Mouse (Mus musculus) bone marrow macrophage, adult 2 months (primary cell): ENCODE results near the gene Slc6a17.

ENCODE experiments used
- CTCF ChIP-seq: IDR thresholded peaks from 2 replicates; pipeline ENCODE4 v1.5.1; 2012; ENCODE audit warnings: low read depth, mild to moderate bottlenecking, low read length, moderate library complexity
- POLR2A ChIP-seq: IDR thresholded peaks from 2 replicates; pipeline ENCODE4 v1.6.1; 2012; ENCODE audit warnings: mild to moderate bottlenecking, low read depth, low read length, borderline replicate concordance

- TF ChIP-seq CTCF (no peak), POLR2A (no peak)
These were observed 25.6 kb upstream of the Slc6a17 start for GRCm38 (mm10) chr3:107543158-107544080.
